Mouse (Mus musculus) intestine, embryonic 14.5 days (tissue): ENCODE data around the gene D230025D16Rik. TPM values are rescaled to one million over a fixed set of nuclear protein-coding genes. Genes with fewer than 3 reads are reported as not detected.
"Not testable (repeated sequence)": the region's sequence is repeated elsewhere in the genome, so short reads cannot be mapped to it uniquely, and the experiment has no call there.

Experiments used
- ATAC-seq: fragments of 200-750 bp; cut with Nextera tagmentation; replicated peaks from 2 replicates; pipeline ENCODE4 v1.8.0; 2017; ENCODE audit warnings: low read depth, moderate number of reproducible peaks, moderate TSS enrichment, moderate library complexity; ENCODE audit not compliant: low FRiP score, low TSS enrichment
- DNase-seq: peaks from one replicate; pipeline ENCODE4 v3.0.0-alpha.2; 2018; ENCODE audit warnings: low spot score
- H3K27ac ChIP-seq: fragments of 300-500 bp; sonication (generic); 2 replicates; pipeline ENCODE4 v1.5.1; 2014; ENCODE audit warnings: low read depth, mild to moderate bottlenecking, control low read depth
- H3K27me3 ChIP-seq: fragments of 300-500 bp; sonication (generic); replicated peaks from 2 replicates; pipeline ENCODE4 v1.6.1; 2014; ENCODE audit warnings: low read length, control low read depth; ENCODE audit not compliant: control insufficient read depth, insufficient read depth
- H3K36me3 ChIP-seq: fragments of 300-500 bp; sonication (generic); 2 replicates; pipeline ENCODE4 v1.6.1; 2014; ENCODE audit warnings: low read length, control low read depth; ENCODE audit not compliant: control insufficient read depth, insufficient read depth
- H3K4me1 ChIP-seq: fragments of 300-500 bp; sonication (generic); replicated peaks from 2 replicates; pipeline ENCODE4 v1.6.1; 2014; ENCODE audit warnings: low read length, control low read depth, mixed read lengths; ENCODE audit not compliant: control insufficient read depth, insufficient read depth
- H3K4me2 ChIP-seq: fragments of 300-500 bp; sonication (generic); 2 replicates; pipeline ENCODE4 v1.6.1; 2014; ENCODE audit warnings: low read length
- H3K4me3 ChIP-seq: fragments of 300-500 bp; sonication (generic); 2 replicates; pipeline ENCODE4 v1.5.1; 2014; ENCODE audit warnings: low read depth, low read length, control low read depth, mixed read lengths
- H3K9ac ChIP-seq: fragments of 300-500 bp; sonication (generic); 2 replicates; pipeline ENCODE4 v1.6.1; 2014; ENCODE audit warnings: mild to moderate bottlenecking, low read length
- H3K9me3 ChIP-seq: fragments of 300-500 bp; sonication (generic); 2 replicates; pipeline ENCODE4 v1.6.1; 2016; ENCODE audit warnings: low read length, control low read depth; ENCODE audit not compliant: control insufficient read depth
- WGBS: fragments of 180-500 bp; shearing (Covaris S2); extraction: QIAGEN DNeasy Blood & Tissue Kit; methylation state at CpG from one replicate; pipeline ENCODE4 v1.1.7; 2014; 5-methylcytosine and 5-hydroxymethylcytosine counted together
- polyA plus RNA-seq: library from polyadenylated mRNA; unstranded; fragments of >200 nt; fragmentation: Nextera tagmentation; extraction: Ambion mirVana; gene quantifications from 2 replicates; pipeline ENCODE4 v1.2.1, GENCODE M21; 2014

The D230025D16Rik gene
- polyA plus RNA-seq, 1 experiment from 2014 or later, result 29.5 TPM

GRCm38 (mm10) chr8:105232321-105232693, 7.4 kb downstream of the D230025D16Rik start:
- not testable (repeated sequence) for DNase-seq, H3K27ac ChIP-seq, H3K4me1 ChIP-seq, H3K4me2 ChIP-seq, H3K9ac ChIP-seq, H3K9me3 ChIP-seq, ATAC-seq, H3K27me3 ChIP-seq, H3K4me3 ChIP-seq
- H3K36me3 ChIP-seq, result peaks cover 25% of the 10 kb centered on the region
- WGBS, result 96% methylated on average over 4 of the region's 4 CpGs

GRCm38 (mm10) chr8:105233126-105233935, 8.4 kb downstream of the D230025D16Rik start:
- no peak overlapping the region for H3K4me3 ChIP-seq
- H3K27me3 ChIP-seq, result no peaks in the 10 kb centered on the region
- DNase-seq (no peak), ATAC-seq (no peak)
- no peaks in the 10 kb centered on the region; the same call in 1 of the 2 replicates for H3K4me1 ChIP-seq
- no peak overlapping the region for H3K9ac ChIP-seq
- H3K4me2 ChIP-seq, result no peak overlapping the region
- no peaks in the 10 kb centered on the region for H3K9me3 ChIP-seq
- H3K27ac ChIP-seq, result no peak overlapping the region
- 26% methylated on average over 1 of the region's 1 CpGs for WGBS
- H3K36me3 ChIP-seq, result peaks cover 26% of the 10 kb centered on the region

- no peak overlapping the region for H3K4me2 ChIP-seq
- no peak for ATAC-seq
- H3K4me1 ChIP-seq, result no peaks in the 10 kb centered on the region; the same call in 1 of the 2 replicates
- 72% methylated on average over 1 of the region's 1 CpGs for WGBS
- no peak overlapping the region for H3K4me3 ChIP-seq
- DNase-seq, result no peak
- H3K9ac ChIP-seq, result no peak overlapping the region
- no peak overlapping the region for H3K27ac ChIP-seq
- no peaks in the 10 kb centered on the region for H3K27me3 ChIP-seq
- peaks cover 45% of the 10 kb centered on the region for H3K36me3 ChIP-seq
- H3K9me3 ChIP-seq, result no peaks in the 10 kb centered on the region
These were observed 10.3 kb downstream of the D230025D16Rik start for GRCm38 (mm10) chr8:105235206-105235605.

DNA sequence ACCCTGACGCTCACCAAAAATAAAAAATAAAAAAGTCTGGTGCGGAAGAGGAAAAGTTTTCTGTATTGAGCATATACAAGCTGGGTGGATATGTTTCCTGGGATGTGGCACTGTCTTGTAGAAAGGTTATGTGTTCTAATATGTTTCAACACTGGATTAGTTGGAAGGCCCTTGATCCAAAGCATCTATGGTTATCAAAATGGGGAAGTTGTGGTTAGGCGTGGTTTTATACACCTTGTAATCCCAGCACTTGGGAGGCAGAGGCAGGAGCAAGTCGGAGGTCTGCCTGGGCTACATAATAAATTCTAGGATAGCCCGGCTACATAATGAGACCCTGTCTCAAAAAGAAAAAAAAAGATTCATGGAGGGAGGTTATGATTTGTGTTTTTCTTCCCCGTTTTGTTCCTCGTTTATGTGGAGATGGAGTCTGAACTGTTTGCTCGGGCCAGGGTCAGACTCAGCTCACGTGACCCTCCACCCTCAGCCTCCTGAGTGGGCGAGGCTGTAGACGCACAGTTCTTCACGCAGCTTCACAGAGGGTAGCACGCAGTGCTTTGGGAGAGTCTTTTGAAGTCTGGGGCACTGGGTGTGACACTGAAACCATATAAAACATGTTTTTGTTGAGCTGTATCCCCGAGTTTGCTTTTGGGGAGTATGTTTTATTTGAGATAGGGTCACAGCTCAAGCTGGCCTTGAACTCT, 12.6 kb downstream of the D230025D16Rik start:
- no peak for ATAC-seq
- Histone ChIP-seq H3K4me3 (no peak overlapping the region), H3K9me3 (no peaks in the 10 kb centered on the region), H3K4me2 (no peak overlapping the region), H3K4me1 (no peaks in the 10 kb centered on the region; the same call in 1 of the 2 replicates), H3K9ac (no peak overlapping the region), H3K27ac (no peak overlapping the region), H3K36me3 (peaks cover 64% of the 10 kb centered on the region), H3K27me3 (no peaks in the 10 kb centered on the region)
- no peak for DNase-seq
- WGBS, result 91% methylated on average over 14 of the region's 14 CpGs

GRCm38 (mm10) chr8:105241016-105241415, 16.1 kb downstream of the D230025D16Rik start:
- Histone ChIP-seq H3K27ac (no peak overlapping the region), H3K4me3 (no peak overlapping the region), H3K27me3 (no peaks in the 10 kb centered on the region), H3K36me3 (peaks cover 63% of the 10 kb centered on the region), H3K9ac (no peak overlapping the region), H3K9me3 (no peaks in the 10 kb centered on the region), H3K4me2 (no peak overlapping the region), H3K4me1 (no peaks in the 10 kb centered on the region)
- ATAC-seq, result no peak
- DNase-seq, result no peak
- 95% methylated on average over 7 of the region's 7 CpGs for WGBS

DNA sequence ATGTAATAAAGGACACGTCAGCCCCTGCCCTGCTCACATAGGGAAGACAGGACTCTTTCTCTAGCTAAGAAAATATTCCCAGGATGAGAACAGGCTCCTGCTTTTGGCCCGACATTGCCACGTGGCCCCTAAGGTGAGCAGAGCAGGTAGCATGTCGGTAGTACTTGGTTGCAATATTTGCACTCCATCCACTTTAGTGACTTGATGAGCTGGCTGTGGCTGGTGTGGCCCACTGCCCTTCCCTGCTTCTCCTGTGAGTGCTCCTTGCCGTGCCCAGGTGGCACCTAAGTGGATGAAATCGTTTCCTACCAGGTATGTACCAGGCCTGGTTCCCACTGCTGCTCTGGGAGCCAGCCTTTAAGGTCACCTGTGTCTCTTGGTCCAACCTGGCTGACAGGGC, 27.0 kb downstream of the D230025D16Rik start:
- 88% methylated on average over 6 of the region's 6 CpGs for WGBS
- H3K36me3 ChIP-seq, result peaks cover 65% of the 10 kb centered on the region
- peaks cover 16% of the 10 kb centered on the region for H3K4me1 ChIP-seq
- H3K4me3 ChIP-seq, result no peak overlapping the region
- no peak for DNase-seq
- no peak for ATAC-seq
- no peak overlapping the region for H3K4me2 ChIP-seq
- no peaks in the 10 kb centered on the region for H3K27me3 ChIP-seq
- no peak overlapping the region for H3K27ac ChIP-seq
- no peak overlapping the region for H3K9ac ChIP-seq
- H3K9me3 ChIP-seq, result no peaks in the 10 kb centered on the region

- 84% methylated on average over 10 of the region's 10 CpGs for WGBS
These were observed 28.0 kb downstream of the D230025D16Rik start for GRCm38 (mm10) chr8:105252680-105253537.

GRCm38 (mm10) chr8:105253766-105254151, 28.8 kb downstream of the D230025D16Rik start:
- Histone ChIP-seq H3K9me3 (no peaks in the 10 kb centered on the region), H3K4me1 (peaks cover 16% of the 10 kb centered on the region), H3K4me2 (peak overlapping the region; percentile 91), H3K36me3 (peaks cover 47% of the 10 kb centered on the region), H3K4me3 (peak overlapping the region; percentile 62), H3K27ac (peak overlapping the region; percentile 84; the same call in 1 of the 2 replicates), H3K9ac (peak overlapping the region; percentile 76; the same call in 1 of the 2 replicates), H3K27me3 (peaks cover 13% of the 10 kb centered on the region)
- peak; percentile 10; the same call in 1 of the 2 replicates for ATAC-seq
- DNase-seq, result no peak
- 38% methylated on average over 20 of the region's 20 CpGs for WGBS

More at GRCm38 (mm10) chr8:105252680-105253537, 28.0 kb downstream of the D230025D16Rik start:
- H3K9me3 ChIP-seq, result no peaks in the 10 kb centered on the region
- ATAC-seq, result no peak
- no peak overlapping the region for H3K27ac ChIP-seq
- H3K36me3 ChIP-seq, result peaks cover 55% of the 10 kb centered on the region
- H3K4me1 ChIP-seq, result peaks cover 16% of the 10 kb centered on the region
- H3K4me2 ChIP-seq, result peak overlapping the region; percentile 91; the same call in 1 of the 2 replicates
- peaks cover 4% of the 10 kb centered on the region; the same call in 1 of the 2 replicates for H3K27me3 ChIP-seq
- H3K4me3 ChIP-seq, result no peak overlapping the region; the same call in 1 of the 2 replicates
- no peak overlapping the region for H3K9ac ChIP-seq
- no peak for DNase-seq
